Mouse (Mus musculus) hindbrain, postnatal 0 days (tissue): ENCODE results near the gene Sult1c2. TPM values are rescaled to one million over a fixed set of nuclear protein-coding genes. Genes with fewer than 3 reads are reported as not detected.
A peak's percentile ranks its signal among the peaks of the same experiment; 100 is the strongest.
"Not testable (repeated sequence)": the region's sequence is repeated elsewhere in the genome, so short reads cannot be mapped to it uniquely, and the experiment has no call there.

ENCODE experiments used
- ATAC-seq: fragments of 200-750 bp; cut with Nextera tagmentation; 2 replicates; pipeline ENCODE4 v1.8.0; 2017; ENCODE audit warnings: mild to moderate bottlenecking, moderate TSS enrichment, moderate library complexity
- DNase-seq: peaks from one replicate; pipeline ENCODE4 v3.0.0-alpha.2; 2015; ENCODE audit warnings: low spot score
- H3K27ac ChIP-seq: fragments of 300-500 bp; sonication (generic); 2 replicates; pipeline ENCODE4 v1.5.1; 2014; ENCODE audit warnings: mild to moderate bottlenecking
- H3K27me3 ChIP-seq: fragments of 300-500 bp; sonication (generic); 2 replicates; pipeline ENCODE4 v1.6.1; 2014; ENCODE audit warnings: low read length, mixed read lengths; ENCODE audit not compliant: insufficient read depth
- H3K36me3 ChIP-seq: fragments of 300-500 bp; sonication (generic); 2 replicates; pipeline ENCODE4 v1.6.1; 2014; ENCODE audit warnings: low read length, mixed read lengths; ENCODE audit not compliant: insufficient read depth
- H3K4me1 ChIP-seq: fragments of 300-500 bp; sonication (generic); 2 replicates; pipeline ENCODE4 v1.6.1; 2014; ENCODE audit warnings: antibody characterized with exemption, low read length, mixed read lengths; ENCODE audit not compliant: insufficient read depth
- H3K4me2 ChIP-seq: fragments of 300-500 bp; sonication (generic); 2 replicates; pipeline ENCODE4 v1.6.1; 2014; ENCODE audit warnings: low read depth, mild to moderate bottlenecking, low read length, moderate library complexity, mixed read lengths
- H3K4me3 ChIP-seq: fragments of 300-500 bp; sonication (generic); 2 replicates; pipeline ENCODE4 v1.5.1; 2014; ENCODE audit warnings: low read length
- H3K9ac ChIP-seq: fragments of 300-500 bp; sonication (generic); replicated peaks from 2 replicates; pipeline ENCODE4 v1.6.1; 2014; ENCODE audit warnings: mild to moderate bottlenecking, low read length, moderate library complexity, mixed read lengths
- H3K9me3 ChIP-seq: fragments of 300-500 bp; sonication (generic); 2 replicates; pipeline ENCODE4 v1.6.1; 2016; ENCODE audit warnings: low read length, mixed read lengths
- CTCF ChIP-seq: IDR thresholded peaks from 2 replicates; pipeline ENCODE4 v1.5.1; 2016; ENCODE audit warnings: antibody characterized with exemption, control low read depth, low read depth
- WGBS: fragments of 180-500 bp; shearing (Covaris S2); extraction: QIAGEN DNeasy Blood & Tissue Kit; methylation state at CpG from one replicate; pipeline ENCODE4 v1.1.7; 2014; 5-methylcytosine and 5-hydroxymethylcytosine counted together
- polyA plus RNA-seq: library from polyadenylated mRNA; unstranded; fragments of >200 nt; fragmentation: Nextera tagmentation; extraction: Ambion mirVana; gene quantifications from 2 replicates; pipeline ENCODE4 v1.2.1, GENCODE M21; 2015
- total RNA-seq: library from RNA; depleted of rRNA; stranded (reverse); fragments of >200 nt; gene quantifications from 2 replicates; pipeline ENCODE4 v1.2.3, GENCODE M21; 2014; rRNA removed

The Sult1c2 gene
- total and polyA plus RNA-seq, 2 experiments from 2014 or later: not detected

DNA sequence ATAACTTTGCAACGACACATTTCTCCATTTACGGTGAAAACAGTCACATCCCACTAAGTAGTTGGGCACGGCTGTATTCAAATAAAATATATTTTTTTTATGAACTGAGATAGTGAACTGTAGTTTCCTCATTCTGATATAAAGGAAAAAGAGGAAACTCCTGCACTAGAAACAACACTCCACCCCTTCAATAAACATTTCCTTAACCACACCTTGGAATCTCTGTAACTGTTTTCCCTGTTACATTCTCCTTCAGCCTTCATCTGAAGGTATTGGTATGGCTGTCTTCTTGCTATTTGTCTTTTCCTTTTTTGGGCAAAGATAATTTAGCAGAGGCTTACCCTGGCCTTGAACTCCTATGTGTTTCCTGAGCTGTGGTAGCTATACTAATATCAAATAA is 8.9 kb upstream of the Sult1c2 start:
- WGBS: 94% methylated on average over 3 of the region's 3 CpGs
- Histone ChIP-seq H3K4me3 (no peak overlapping the region), H3K36me3 (no peaks in the 10 kb centered on the region), H3K4me2 (no peak overlapping the region), H3K9me3 (no peaks in the 10 kb centered on the region), H3K27ac (no peak overlapping the region), H3K27me3 (no peaks in the 10 kb centered on the region), H3K4me1 (no peaks in the 10 kb centered on the region), H3K9ac (no peak overlapping the region)
- ATAC-seq (no peak), DNase-seq (no peak)
- no peak for TF ChIP-seq CTCF

GRCm38 (mm10) chr17:53845796-53846195 is 343 bp downstream of the Sult1c2 start:
- Histone ChIP-seq H3K36me3 (no peaks in the 10 kb centered on the region), H3K27ac (no peak overlapping the region), H3K4me2 (no peak overlapping the region), H3K4me3 (no peak overlapping the region), H3K9me3 (no peaks in the 10 kb centered on the region), H3K27me3 (no peaks in the 10 kb centered on the region), H3K9ac (no peak overlapping the region), H3K4me1 (no peaks in the 10 kb centered on the region)
- DNase-seq: no peak
- 73% methylated on average over 7 of the region's 7 CpGs for WGBS
- TF ChIP-seq CTCF: no peak
- ATAC-seq: no peak

DNA sequence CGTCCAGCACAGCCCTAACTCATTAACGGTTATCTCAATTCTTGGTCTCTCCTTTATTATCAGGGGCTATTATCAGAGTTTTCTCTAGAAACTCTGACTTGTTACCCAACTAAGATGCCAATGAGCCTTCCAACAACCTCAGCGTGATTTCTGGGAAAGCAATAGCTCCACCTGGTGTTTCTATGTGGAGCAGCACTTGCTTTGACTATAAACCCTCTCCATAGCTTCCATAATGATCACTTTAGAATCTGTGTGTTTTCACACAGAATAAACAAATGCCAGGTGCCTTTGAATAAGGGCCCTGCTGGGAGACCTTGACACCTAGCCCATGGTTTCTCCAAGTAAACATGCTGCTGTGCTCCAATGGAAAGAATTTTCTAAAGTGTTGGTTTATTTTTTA is 12.8 kb downstream of the Sult1c2 start:
- no peak overlapping the region for H3K27ac ChIP-seq
- 59% methylated on average over 3 of the region's 3 CpGs for WGBS
- no peak for ATAC-seq

GRCm38 (mm10) chr17:53803974-53804373 is 42.2 kb downstream of the Sult1c2 start:
- not testable (repeated sequence) for H3K9ac ChIP-seq, ATAC-seq, H3K27me3 ChIP-seq, H3K4me1 ChIP-seq, H3K36me3 ChIP-seq, H3K4me2 ChIP-seq, H3K27ac ChIP-seq, H3K4me3 ChIP-seq, H3K9me3 ChIP-seq, DNase-seq
- WGBS: 86% methylated on average over 16 of the region's 16 CpGs

More for the DNA sequence above, 12.8 kb downstream of the Sult1c2 start:
- H3K9me3 ChIP-seq: no peaks in the 10 kb centered on the region
- H3K4me3 ChIP-seq: no peak overlapping the region
- no peaks in the 10 kb centered on the region for H3K27me3 ChIP-seq
- H3K9ac ChIP-seq: no peak overlapping the region
- no peak overlapping the region for H3K4me2 ChIP-seq
- peak; percentile 71 for TF ChIP-seq CTCF
- DNase-seq: peak; percentile 65
- no peaks in the 10 kb centered on the region for H3K4me1 ChIP-seq
- no peaks in the 10 kb centered on the region for H3K36me3 ChIP-seq

GRCm38 (mm10) chr17:53783381-53783780 is 62.8 kb downstream of the Sult1c2 start:
- Histone ChIP-seq H3K27me3 (no peaks in the 10 kb centered on the region), H3K36me3 (no peaks in the 10 kb centered on the region), H3K27ac (no peak overlapping the region), H3K9ac (no peak overlapping the region), H3K4me3 (no peak overlapping the region), H3K9me3 (no peaks in the 10 kb centered on the region), H3K4me2 (no peak overlapping the region), H3K4me1 (no peaks in the 10 kb centered on the region)
- DNase-seq (no peak), ATAC-seq (no peak)
- WGBS: 72% methylated on average over 1 of the region's 1 CpGs
- no peak for TF ChIP-seq CTCF

Other genes with a start within 250 kb of the Sult1c2 start
- 2.7 and 3.5 TPM in 2 replicates for gene Sgo1, start 157.0 kb downstream of the Sult1c2 start, total RNA-seq
- gene Sgo1, start 157.0 kb downstream of the Sult1c2 start, polyA plus RNA-seq: 6.8 and 6.9 TPM in 2 replicates
- not detected in 2 replicates for gene Sult1c1, start 144.3 kb upstream of the Sult1c2 start, total RNA-seq
- gene Sult1c1, start 144.3 kb upstream of the Sult1c2 start, polyA plus RNA-seq: not detected in 2 replicates